In the genomic region with DNA sequence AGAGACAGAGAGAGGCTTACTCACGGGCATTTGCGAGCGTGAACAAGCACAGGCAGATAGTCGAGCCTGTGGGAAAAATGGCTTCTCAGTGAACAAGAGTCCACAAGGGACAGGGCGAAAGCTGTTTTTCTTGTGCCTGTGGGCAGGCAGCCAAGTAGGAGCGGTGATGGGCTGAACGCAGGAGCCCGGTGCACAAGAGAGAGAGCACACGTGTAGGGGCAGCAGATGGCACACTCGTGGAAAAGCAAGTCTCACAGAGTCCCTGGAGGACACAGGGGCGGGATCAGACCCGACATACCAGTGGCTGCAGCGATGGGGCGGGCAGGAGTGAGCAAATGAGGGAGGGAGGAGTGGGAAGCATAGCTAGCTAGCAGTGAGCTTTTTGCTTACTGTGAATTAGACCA, we compare ENCODE assay signal across 8 mouse cellular contexts. TPM values are rescaled to one million over a fixed set of nuclear protein-coding genes. Genes with fewer than 3 reads are reported as not detected.
DNase-seq lines count a peak whose midpoint lies in the region; ATAC-seq and TF ChIP-seq lines count a peak whose summit lies in the region.

No protein-coding gene starts in this region.

- peaks cover 0 to 2% of the 10 kb centered on the region in 2 experiments; a peak in 1 of 4 replicates for H3K36me3 ChIP-seq in MEL (ENCODE audit: control insufficient read depth in 1 of 2, insufficient read depth in 2 of 2, low read length in 2 of 2)
- no peaks in the 10 kb centered on the region for H3K36me3 ChIP-seq in forebrain, embryonic 13.5 days (ENCODE audit: poor library complexity, severe bottlenecking)
- H3K36me3 ChIP-seq in heart, postnatal 0 days (replicated peaks; ENCODE audit: control insufficient read depth, insufficient read depth, low read length), result no peaks in the 10 kb centered on the region
- H3K36me3 ChIP-seq in thymus, adult 2 months (ENCODE audit: control insufficient read depth, insufficient read depth, low read length), result no peaks in the 10 kb centered on the region

- no peak for TF ChIP-seq CTCF in MEL (IDR thresholded peaks at IDR 0.05 in 2 of 3, conservative IDR thresholded peaks at IDR 0.05 in 1 of 3; ENCODE audit: control insufficient read depth in 1 of 3, insufficient read depth in 1 of 3, low read depth in 2 of 3, low read length in 3 of 3, poor library complexity in 1 of 3, severe bottlenecking in 1 of 3)
- TF ChIP-seq CTCF in heart, postnatal 0 days (IDR thresholded peaks at IDR 0.05; ENCODE audit: low read depth), result no peak
- TF ChIP-seq CTCF in thymus, adult 2 months (IDR thresholded peaks at IDR 0.05; ENCODE audit: borderline replicate concordance, control insufficient read depth, extremely low read depth, insufficient read depth, low read length, poor library complexity), result no peak

- peak; percentile 83 for DNase-seq in MEL (ENCODE audit: low read depth, low spot score)
- DNase-seq in c-Kit-positive CD71-negative TER-119-negative erythroid progenitor cells, embryonic 14.5 days (ENCODE audit: low read depth), result peak; percentile 53
- peak; percentile 74 for DNase-seq in heart, postnatal 0 days (ENCODE audit: low spot score)
- DNase-seq in layer of hippocampus, adult 18-20 months (ENCODE audit: low spot score in 2 of 2), result peak; percentile 22 to 49
- peak; percentile 41 to 65 for DNase-seq in lung, adult 18-20 months
- DNase-seq in ovary, adult 18-20 months (ENCODE audit: low spot score), result peak; percentile 53
- DNase-seq in thymus, adult 2 months, result peak; percentile 39

- WGBS in forebrain, embryonic 13.5 days, result 1% methylated on average over 14 of the region's 14 CpGs
- under 1% methylated on average over 14 of the region's 14 CpGs for WGBS in heart, postnatal 0 days
- WGBS in thymus, adult 2 months, result under 1% methylated on average over 14 of the region's 14 CpGs

- H3K4me3 ChIP-seq in MEL (ENCODE audit: control insufficient read depth in 1 of 2, insufficient read depth in 1 of 2, low read depth in 2 of 2, low read length in 2 of 2), result peak overlapping the region; percentile 70 to 97
- peak overlapping the region; percentile 56 for H3K4me3 ChIP-seq in forebrain, embryonic 13.5 days
- peak overlapping the region; percentile 60 for H3K4me3 ChIP-seq in heart, postnatal 0 days (ENCODE audit: low read depth, low read length)
- H3K4me3 ChIP-seq in thymus, adult 2 months (ENCODE audit: control insufficient read depth, insufficient read depth, low read length), result peak overlapping the region; percentile 49

- H3K9ac ChIP-seq in MEL (ENCODE audit: control insufficient read depth, low read depth, low read length, poor library complexity, severe bottlenecking), result peak overlapping the region; percentile 74
- peak overlapping the region; percentile 69 for H3K9ac ChIP-seq in forebrain, embryonic 13.5 days
- peak overlapping the region; percentile 62 for H3K9ac ChIP-seq in heart, postnatal 0 days (replicated peaks; ENCODE audit: low read depth, low read length)

- H3K4me2 ChIP-seq in forebrain, embryonic 13.5 days, result peak overlapping the region; percentile 78
- peak overlapping the region; percentile 82 for H3K4me2 ChIP-seq in heart, postnatal 0 days (ENCODE audit: low read depth, low read length)

- peaks cover 2 to 6% of the 10 kb centered on the region in 2 experiments for H3K4me1 ChIP-seq in MEL (ENCODE audit: control insufficient read depth in 1 of 2, insufficient read depth in 2 of 2, low read length in 2 of 2)
- peaks cover 6% of the 10 kb centered on the region for H3K4me1 ChIP-seq in forebrain, embryonic 13.5 days
- H3K4me1 ChIP-seq in heart, postnatal 0 days (ENCODE audit: control insufficient read depth, insufficient read depth), result peaks cover 9% of the 10 kb centered on the region
- H3K4me1 ChIP-seq in thymus, adult 2 months (replicated peaks; ENCODE audit: control insufficient read depth, insufficient read depth, low read length), result peaks cover 4% of the 10 kb centered on the region

- peak; percentile 85 for ATAC-seq in forebrain, embryonic 13.5 days
- peak; percentile 81 for ATAC-seq in heart, postnatal 0 days (ENCODE audit: insufficient read depth, low read depth)

- no peak for TF ChIP-seq EP300 in MEL (IDR thresholded peaks at IDR 0.05; ENCODE audit: low read depth in 1 of 2, low read length in 2 of 2)
- no peak for TF ChIP-seq EP300 in heart, postnatal 0 days (IDR thresholded peaks at IDR 0.05; ENCODE audit: low read depth)

- no peaks in the 10 kb centered on the region for H3K9me3 ChIP-seq in MEL (replicated peaks; ENCODE audit: insufficient read depth, low read length)
- H3K9me3 ChIP-seq in forebrain, embryonic 13.5 days (replicated peaks), result no peaks in the 10 kb centered on the region
- H3K9me3 ChIP-seq in heart, postnatal 0 days (replicated peaks; ENCODE audit: control insufficient read depth, low read length), result no peaks in the 10 kb centered on the region

- peak in 1 of 2 experiments; percentile 34; a peak in 2 of 4 replicates for TF ChIP-seq POLR2A in MEL (IDR thresholded peaks at IDR 0.05; ENCODE audit: control insufficient read depth in 1 of 2, insufficient read depth in 1 of 2, low read depth in 1 of 2, low read length in 2 of 2, poor library complexity in 1 of 2)
- peak; percentile 10; the same call in 1 of the 2 replicates for TF ChIP-seq POLR2A in thymus, adult 2 months (IDR thresholded peaks at IDR 0.05; ENCODE audit: control insufficient read depth, extremely low read depth, insufficient read depth, low read length, poor library complexity)

- H3K79me2 ChIP-seq in MEL (ENCODE audit: control insufficient read depth, insufficient read depth, low read length, poor library complexity), result no peaks in the 10 kb centered on the region; the same call in 1 of the 2 replicates

- no peak for TF ChIP-seq RAD21 in MEL (IDR thresholded peaks at IDR 0.05; ENCODE audit: low read depth, low read length)

- peaks cover 0 to 4% of the 10 kb centered on the region in 2 experiments; a peak in 2 of 4 replicates for H3K27me3 ChIP-seq in MEL (ENCODE audit: control insufficient read depth in 1 of 2, insufficient read depth in 2 of 2, low read length in 2 of 2)
- H3K27me3 ChIP-seq in forebrain, embryonic 13.5 days, result no peaks in the 10 kb centered on the region
- H3K27me3 ChIP-seq in heart, postnatal 0 days (ENCODE audit: control insufficient read depth, insufficient read depth, low read length), result no peaks in the 10 kb centered on the region
- H3K27me3 ChIP-seq in thymus, adult 2 months (ENCODE audit: control insufficient read depth, insufficient read depth, low read length), result no peaks in the 10 kb centered on the region

- H3K27ac ChIP-seq in MEL (ENCODE audit: control insufficient read depth, low read depth, low read length), result peak overlapping the region; percentile 72
- peak overlapping the region; percentile 93 for H3K27ac ChIP-seq in forebrain, embryonic 13.5 days
- H3K27ac ChIP-seq in heart, postnatal 0 days (ENCODE audit: low read depth), result peak overlapping the region; percentile 87
- H3K27ac ChIP-seq in thymus, adult 2 months (ENCODE audit: control insufficient read depth, insufficient read depth, low read length), result peak overlapping the region; percentile 13; the same call in 1 of the 2 replicates

RNA-seq across cellular contexts. Expression of a gene that starts 7.8 kb away (rescaled TPM):
- not detected in 2 replicates for total RNA-seq in MEL (2012; rRNA removed)
- not detected for polyA plus RNA-seq in MEL (2012; ENCODE audit: insufficient read depth in 1 of 2, insufficient read length in 2 of 2, low read depth in 1 of 2, low replicate concordance in 2 of 2, missing spikeins in 1 of 2)
- polyA plus RNA-seq in forebrain, embryonic 13.5 days (2015; fragmentation: Nextera tagmentation; extraction: Ambion mirVana), result not detected in 2 replicates
- total RNA-seq in heart, postnatal 0 days (2014; rRNA removed; ENCODE audit: low replicate concordance), result not detected in 2 replicates
- polyA plus RNA-seq in heart, postnatal 0 days (2015; fragmentation: Nextera tagmentation; extraction: Ambion mirVana), result not detected in 2 replicates
- total RNA-seq in layer of hippocampus, adult 18-20 months (2021), result not detected
- polyA plus RNA-seq in thymus, adult 2 months (2012; rRNA removed), result 0.34 TPM in 2 replicates

RNA-seq across cellular contexts. Expression of a gene that starts 16.4 kb away (rescaled TPM):
- total RNA-seq in MEL (2012; rRNA removed), result not detected in 2 replicates
- not detected for polyA plus RNA-seq in MEL (2012; ENCODE audit: insufficient read depth in 1 of 2, insufficient read length in 2 of 2, low read depth in 1 of 2, low replicate concordance in 2 of 2, missing spikeins in 1 of 2)
- not detected in 2 replicates for polyA plus RNA-seq in forebrain, embryonic 13.5 days (2015; fragmentation: Nextera tagmentation; extraction: Ambion mirVana)
- not detected in 2 replicates for total RNA-seq in heart, postnatal 0 days (2014; rRNA removed; ENCODE audit: low replicate concordance)
- not detected in 2 replicates for polyA plus RNA-seq in heart, postnatal 0 days (2015; fragmentation: Nextera tagmentation; extraction: Ambion mirVana)
- total RNA-seq in layer of hippocampus, adult 18-20 months (2021), result not detected
- polyA plus RNA-seq in thymus, adult 2 months (2012; rRNA removed), result 0.23 and 0.43 TPM in 2 replicates

RNA-seq across cellular contexts. Expression of a gene that starts 30.0 kb away (rescaled TPM):
- total RNA-seq in MEL (2012; rRNA removed), result not detected in 2 replicates
- polyA plus RNA-seq in MEL (2012; ENCODE audit: insufficient read depth in 1 of 2, insufficient read length in 2 of 2, low read depth in 1 of 2, low replicate concordance in 2 of 2, missing spikeins in 1 of 2), result not detected
- polyA plus RNA-seq in forebrain, embryonic 13.5 days (2015; fragmentation: Nextera tagmentation; extraction: Ambion mirVana), result not detected in 2 replicates
- not detected in 2 replicates for total RNA-seq in heart, postnatal 0 days (2014; rRNA removed; ENCODE audit: low replicate concordance)
- not detected in 2 replicates for polyA plus RNA-seq in heart, postnatal 0 days (2015; fragmentation: Nextera tagmentation; extraction: Ambion mirVana)
- total RNA-seq in layer of hippocampus, adult 18-20 months (2021), result not detected
- 0.88 and 1.6 TPM in 2 replicates for polyA plus RNA-seq in thymus, adult 2 months (2012; rRNA removed)

RNA-seq across cellular contexts. Expression of a gene that starts 44.4 kb away (rescaled TPM):
- not detected in 2 replicates for total RNA-seq in MEL (2012; rRNA removed)
- polyA plus RNA-seq in MEL (2012; ENCODE audit: insufficient read depth in 1 of 2, insufficient read length in 2 of 2, low read depth in 1 of 2, low replicate concordance in 2 of 2, missing spikeins in 1 of 2), result not detected
- polyA plus RNA-seq in forebrain, embryonic 13.5 days (2015; fragmentation: Nextera tagmentation; extraction: Ambion mirVana), result not detected in 2 replicates
- total RNA-seq in heart, postnatal 0 days (2014; rRNA removed; ENCODE audit: low replicate concordance), result not detected in 2 replicates
- polyA plus RNA-seq in heart, postnatal 0 days (2015; fragmentation: Nextera tagmentation; extraction: Ambion mirVana), result not detected in 2 replicates
- not detected for total RNA-seq in layer of hippocampus, adult 18-20 months (2021)
- 0.35 and 0.55 TPM in 2 replicates for polyA plus RNA-seq in thymus, adult 2 months (2012; rRNA removed)

RNA-seq across cellular contexts. Expression of a gene that starts 44.4 kb away (rescaled TPM):
- not detected in 2 replicates for total RNA-seq in MEL (2012; rRNA removed)
- polyA plus RNA-seq in MEL (2012; ENCODE audit: insufficient read depth in 1 of 2, insufficient read length in 2 of 2, low read depth in 1 of 2, low replicate concordance in 2 of 2, missing spikeins in 1 of 2), result not detected
- not detected in 2 replicates for polyA plus RNA-seq in forebrain, embryonic 13.5 days (2015; fragmentation: Nextera tagmentation; extraction: Ambion mirVana)
- total RNA-seq in heart, postnatal 0 days (2014; rRNA removed; ENCODE audit: low replicate concordance), result not detected in 2 replicates
- polyA plus RNA-seq in heart, postnatal 0 days (2015; fragmentation: Nextera tagmentation; extraction: Ambion mirVana), result not detected in 2 replicates
- not detected for total RNA-seq in layer of hippocampus, adult 18-20 months (2021)
- 0.58 TPM in 1 of 2 replicates, not detected in the other for polyA plus RNA-seq in thymus, adult 2 months (2012; rRNA removed)

Comparison
In these comparisons a context has a peak if more than half of its experiments do, and no peak if none do; other contexts are left out.
1. Peak in every context shown above with its lines: DNase-seq, ATAC-seq, H3K4me3 ChIP-seq and H3K27ac ChIP-seq.
2. H3K27ac ChIP-seq: peak in every context shown above with its lines; median percentile 93 in forebrain, embryonic 13.5 days; 87 in heart, postnatal 0 days; 72 in MEL; 13 in thymus, adult 2 months.